Comparison of ENCODE assay signal across 13 mouse cellular contexts in the genomic region with DNA sequence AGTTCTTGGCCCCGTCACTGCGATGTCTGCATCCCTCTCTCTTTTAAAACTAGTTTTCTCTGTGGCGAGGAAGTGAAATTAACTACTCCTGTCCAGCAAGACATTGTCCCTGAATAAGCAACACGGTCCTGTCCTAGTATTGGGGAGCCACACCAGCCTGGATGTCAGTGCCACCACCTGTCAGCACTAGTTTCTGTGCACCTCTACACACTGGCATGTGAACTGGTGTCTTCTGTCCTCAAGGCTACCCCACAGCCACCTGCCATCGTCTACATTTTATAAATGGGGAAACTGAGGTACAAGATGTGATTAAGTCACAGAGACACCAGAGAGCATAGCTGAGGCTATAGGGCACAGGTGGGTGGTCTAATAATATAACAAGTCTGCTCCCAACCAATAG.
DNase-seq lines count a peak whose midpoint lies in the region; ATAC-seq and TF ChIP-seq lines count a peak whose summit lies in the region.
"Had no signal": no experiment of that assay in that cellular context is flagged by ENCODE, and none has a peak within 500 bp of the region (broad histone marks: within the 10 kb centered on the region; RNA-seq: fewer than 3 reads in every experiment).

No protein-coding gene starts in this region.

- H3K27me3 ChIP-seq in erythroblast, embryonic 14.5 days (ENCODE audit: control insufficient read depth) = no peaks in the 10 kb centered on the region
- no peaks in the 10 kb centered on the region for H3K27me3 ChIP-seq in heart, postnatal 0 days (ENCODE audit: control insufficient read depth, insufficient read depth, low read length)
- H3K27me3 ChIP-seq in neural tube, embryonic 13.5 days = no peaks in the 10 kb centered on the region
- H3K27me3 ChIP-seq in stomach, postnatal 0 days (ENCODE audit: control insufficient read depth, insufficient read depth, low read length) = no peaks in the 10 kb centered on the region
- H3K27me3 ChIP-seq: Patski had no signal

- TF ChIP-seq CTCF in heart, postnatal 0 days (IDR thresholded peaks at IDR 0.05; ENCODE audit: low read depth) = no peak
- no peak for TF ChIP-seq CTCF in stomach, postnatal 0 days (IDR thresholded peaks at IDR 0.05; ENCODE audit: low read depth)

- DNase-seq in heart, postnatal 0 days (ENCODE audit: low spot score) = no peak
- no peak for DNase-seq in heart, postnatal 4 days
- DNase-seq in neural tube, embryonic 10.5 days (ENCODE audit: extremely low spot score, low spot score) = no peak
- DNase-seq in thymus, postnatal 4 days = no peak
- DNase-seq in stomach, postnatal 0 days (ENCODE audit: low spot score) = no peak
- DNase-seq: kidney, adult 9 months; lung, adult 2 months; thymus, postnatal 14 days had no signal

- peaks cover 68% of the 10 kb centered on the region for H3K36me3 ChIP-seq in erythroblast, embryonic 14.5 days (ENCODE audit: control insufficient read depth)
- H3K36me3 ChIP-seq in heart, postnatal 0 days (replicated peaks; ENCODE audit: control insufficient read depth, insufficient read depth, low read length) = no peaks in the 10 kb centered on the region; the same call in 1 of the 2 replicates
- H3K36me3 ChIP-seq in neural tube, embryonic 13.5 days = no peaks in the 10 kb centered on the region
- H3K36me3 ChIP-seq in stomach, postnatal 0 days (ENCODE audit: control insufficient read depth, insufficient read depth, low read length) = no peaks in the 10 kb centered on the region

- no peak for TF ChIP-seq EP300 in heart, postnatal 0 days (IDR thresholded peaks at IDR 0.05; ENCODE audit: low read depth)
- no peak for TF ChIP-seq EP300 in stomach, postnatal 0 days (optimal IDR thresholded peaks at IDR 0.05)

- no peak overlapping the region for H3K4me2 ChIP-seq in heart, postnatal 0 days (ENCODE audit: low read depth, low read length)
- no peak overlapping the region for H3K4me2 ChIP-seq in neural tube, embryonic 13.5 days
- no peak overlapping the region for H3K4me2 ChIP-seq in stomach, postnatal 0 days (replicated peaks; ENCODE audit: low read depth)

- WGBS in heart, postnatal 0 days = 63% methylated on average over 5 of the region's 5 CpGs
- WGBS in neural tube, embryonic 13.5 days = 89% methylated on average over 5 of the region's 5 CpGs
- 87% methylated on average over 5 of the region's 5 CpGs for WGBS in stomach, postnatal 0 days

- no peak overlapping the region for H3K9ac ChIP-seq in heart, postnatal 0 days (replicated peaks; ENCODE audit: low read depth, low read length)
- no peak overlapping the region for H3K9ac ChIP-seq in neural tube, embryonic 13.5 days
- H3K9ac ChIP-seq in stomach, postnatal 0 days (ENCODE audit: low read length) = no peak overlapping the region

- H3K27ac ChIP-seq in heart, postnatal 0 days (ENCODE audit: low read depth) = peak overlapping the region; percentile 58; the same call in 1 of the 2 replicates
- peak overlapping the region; percentile 83 for H3K27ac ChIP-seq in neural tube, embryonic 13.5 days (replicated peaks)
- H3K27ac ChIP-seq in stomach, postnatal 0 days (replicated peaks) = no peak overlapping the region
- H3K27ac ChIP-seq: macrophage had no signal

- peaks cover 97% of the 10 kb centered on the region for H3K4me1 ChIP-seq in erythroblast, embryonic 14.5 days (ENCODE audit: control insufficient read depth)
- H3K4me1 ChIP-seq in heart, postnatal 0 days (ENCODE audit: control insufficient read depth, insufficient read depth) = peaks cover 93% of the 10 kb centered on the region
- peaks cover 88% of the 10 kb centered on the region for H3K4me1 ChIP-seq in neural tube, embryonic 13.5 days (replicated peaks)
- H3K4me1 ChIP-seq in stomach, postnatal 0 days (replicated peaks; ENCODE audit: control insufficient read depth, insufficient read depth) = peaks cover 47% of the 10 kb centered on the region

- no peak for ATAC-seq in erythroblast, adult 5-6 weeks (replicated peaks; ENCODE audit: low FRiP score, poor library complexity, severe bottlenecking)
- no peak for ATAC-seq in heart, postnatal 0 days (ENCODE audit: insufficient read depth, low read depth)
- no peak for ATAC-seq in neural tube, embryonic 13.5 days (ENCODE audit: low read depth)
- no peak for ATAC-seq in stomach, postnatal 0 days (ENCODE audit: low FRiP score, low TSS enrichment)
- ATAC-seq: Patski had no signal

- peak overlapping the region; percentile 44 for H3K4me3 ChIP-seq in erythroblast, embryonic 14.5 days (replicated peaks)
- no peak overlapping the region for H3K4me3 ChIP-seq in heart, postnatal 0 days (ENCODE audit: low read depth, low read length)
- H3K4me3 ChIP-seq in neural tube, embryonic 13.5 days = no peak overlapping the region
- H3K4me3 ChIP-seq in stomach, postnatal 0 days (ENCODE audit: low read depth, low read length) = no peak overlapping the region

- no peaks in the 10 kb centered on the region for H3K9me3 ChIP-seq in erythroblast, embryonic 14.5 days (ENCODE audit: control insufficient read depth, low read length)
- no peaks in the 10 kb centered on the region for H3K9me3 ChIP-seq in heart, postnatal 0 days (replicated peaks; ENCODE audit: control insufficient read depth, low read length)
- H3K9me3 ChIP-seq in neural tube, embryonic 13.5 days = no peaks in the 10 kb centered on the region
- H3K9me3 ChIP-seq in stomach, postnatal 0 days (ENCODE audit: control insufficient read depth, low read length) = no peaks in the 10 kb centered on the region
